Mouse (Mus musculus): ENCODE results near the gene Zfp446. TPM values are rescaled to one million over a fixed set of nuclear protein-coding genes. Genes with fewer than 3 reads are reported as not detected.
A peak's percentile ranks its signal among the peaks of the same experiment; 100 is the strongest.

The Zfp446 gene
- polyA plus RNA-seq, 1 experiment from 2014 or later = 7.8 TPM

GRCm38 (mm10) chr7:13010005-13010908 is 32.6 kb downstream of the Zfp446 start, which contains the start of gene Zbtb45:
TSS of gene Zbtb45 (minus strand) at chr7:13010034.
- H3K9me3 ChIP-seq = no peaks in the 10 kb centered on the region
- H3K4me2 ChIP-seq = peak within 1 kb of the TSS; percentile 66
- no peak for ATAC-seq (ENCODE audit: insufficient number of reproducible peaks, low FRiP score, low TSS enrichment, low read depth)
- WGBS = 15% methylated on average over 26 of the region's 26 CpGs
- H3K27me3 ChIP-seq = no peaks in the 10 kb centered on the region
- H3K4me1 ChIP-seq = peaks cover 33% of the 10 kb centered on the region
- peaks cover 29% of the 10 kb centered on the region for H3K36me3 ChIP-seq
- H3K9ac ChIP-seq = peak within 1 kb of the TSS; percentile 90
- H3K27ac ChIP-seq = peak within 1 kb of the TSS; percentile 98
- peak within 1 kb of the TSS; percentile 76 for H3K4me3 ChIP-seq

- Histone ChIP-seq H3K4me3 (no peak overlapping the region), H3K9ac (no peak overlapping the region), H3K4me1 (peaks cover 10% of the 10 kb centered on the region), H3K36me3 (no peaks in the 10 kb centered on the region), H3K27ac (no peak overlapping the region), H3K9me3 (no peaks in the 10 kb centered on the region), H3K27me3 (no peaks in the 10 kb centered on the region), H3K4me2 (no peak overlapping the region)
- WGBS = 59% methylated on average over 4 of the region's 4 CpGs
- ATAC-seq (ENCODE audit: insufficient number of reproducible peaks, low FRiP score, low TSS enrichment, low read depth) = no peak
Observed at GRCm38 (mm10) chr7:13013671-13014070, 36.0 kb downstream of the Zfp446 start.

GRCm38 (mm10) chr7:13014275-13014839 is 36.7 kb downstream of the Zfp446 start:
- 32% methylated on average over 6 of the region's 6 CpGs for WGBS
- Histone ChIP-seq H3K36me3 (no peaks in the 10 kb centered on the region), H3K27ac (no peak overlapping the region), H3K4me1 (peaks cover 7% of the 10 kb centered on the region), H3K4me3 (no peak overlapping the region), H3K27me3 (no peaks in the 10 kb centered on the region), H3K9ac (no peak overlapping the region), H3K9me3 (no peaks in the 10 kb centered on the region), H3K4me2 (no peak overlapping the region)
- no peak for ATAC-seq (ENCODE audit: insufficient number of reproducible peaks, low FRiP score, low TSS enrichment, low read depth)

- Histone ChIP-seq H3K36me3 (no peaks in the 10 kb centered on the region), H3K4me3 (no peak overlapping the region), H3K4me1 (peaks cover 6% of the 10 kb centered on the region), H3K9me3 (no peaks in the 10 kb centered on the region), H3K4me2 (no peak overlapping the region), H3K27ac (no peak overlapping the region), H3K9ac (no peak overlapping the region), H3K27me3 (no peaks in the 10 kb centered on the region)
- 85% methylated on average over 1 of the region's 1 CpGs for whole genome bisulfite sequencing
- no peak for ATAC-seq (ENCODE audit: insufficient number of reproducible peaks, low FRiP score, low TSS enrichment, low read depth)
Observed at GRCm38 (mm10) chr7:13015217-13015616, 37.6 kb downstream of the Zfp446 start.

- Histone ChIP-seq H3K36me3 (peaks cover 25% of the 10 kb centered on the region), H3K9ac (peak overlapping the region; percentile 44), H3K4me1 (peaks cover 29% of the 10 kb centered on the region), H3K4me2 (peak overlapping the region; percentile 89), H3K4me3 (peak overlapping the region; percentile 97), H3K27ac (peak overlapping the region; percentile 100), H3K27me3 (no peaks in the 10 kb centered on the region), H3K9me3 (no peaks in the 10 kb centered on the region)
- WGBS = 3% methylated on average over 31 of the region's 31 CpGs
- ATAC-seq (ENCODE audit: insufficient number of reproducible peaks, low FRiP score, low TSS enrichment, low read depth) = peak; percentile 63
Observed at GRCm38 (mm10) chr7:13022773-13023535, 45.3 kb downstream of the Zfp446 start.

- WGBS = under 1% methylated on average over 90 of the region's 95 CpGs
Observed at GRCm38 (mm10) chr7:13023928-13024731, 46.5 kb downstream of the Zfp446 start.

GRCm38 (mm10) chr7:13024805-13025204 is 47.2 kb downstream of the Zfp446 start:
- ATAC-seq (ENCODE audit: insufficient number of reproducible peaks, low FRiP score, low TSS enrichment, low read depth) = peak; percentile 56
- H3K4me1 ChIP-seq = peaks cover 29% of the 10 kb centered on the region
- H3K9me3 ChIP-seq = no peaks in the 10 kb centered on the region
- H3K4me3 ChIP-seq = peak overlapping the region; percentile 97
- peak overlapping the region; percentile 89 for H3K4me2 ChIP-seq
- H3K27ac ChIP-seq = peak overlapping the region; percentile 100
- under 1% methylated on average over 41 of the region's 44 CpGs for WGBS
- H3K9ac ChIP-seq = peak overlapping the region; percentile 95
- H3K27me3 ChIP-seq = no peaks in the 10 kb centered on the region
- H3K36me3 ChIP-seq = peaks cover 44% of the 10 kb centered on the region

More at GRCm38 (mm10) chr7:13023928-13024731, 46.5 kb downstream of the Zfp446 start:
- peak; percentile 91 for ATAC-seq (ENCODE audit: insufficient number of reproducible peaks, low FRiP score, low TSS enrichment, low read depth)
- Histone ChIP-seq H3K36me3 (peaks cover 37% of the 10 kb centered on the region), H3K4me3 (peak overlapping the region; percentile 97), H3K9me3 (no peaks in the 10 kb centered on the region), H3K4me1 (peaks cover 29% of the 10 kb centered on the region), H3K27ac (peak overlapping the region; percentile 100), H3K4me2 (peak overlapping the region; percentile 89), H3K27me3 (no peaks in the 10 kb centered on the region), H3K9ac (peak overlapping the region; percentile 95)

- H3K36me3 ChIP-seq = peaks cover 52% of the 10 kb centered on the region
- ATAC-seq (ENCODE audit: insufficient number of reproducible peaks, low FRiP score, low TSS enrichment, low read depth) = no peak
- no peaks in the 10 kb centered on the region for H3K9me3 ChIP-seq
- peak overlapping the region; percentile 97 for H3K4me3 ChIP-seq
- peak overlapping the region; percentile 100; the same call in 1 of the 2 replicates for H3K27ac ChIP-seq
- peak overlapping the region; percentile 89 for H3K4me2 ChIP-seq
- no peaks in the 10 kb centered on the region for H3K27me3 ChIP-seq
- H3K4me1 ChIP-seq = peaks cover 29% of the 10 kb centered on the region
- H3K9ac ChIP-seq = peak overlapping the region; percentile 95
- WGBS = 28% methylated on average over 4 of the region's 4 CpGs
Observed at GRCm38 (mm10) chr7:13025511-13026112, 48.0 kb downstream of the Zfp446 start.

- ATAC-seq (ENCODE audit: insufficient number of reproducible peaks, low FRiP score, low TSS enrichment, low read depth) = no peak
- H3K36me3 ChIP-seq = peaks cover 81% of the 10 kb centered on the region
- WGBS = 93% methylated on average over 4 of the region's 4 CpGs
- H3K9ac ChIP-seq = no peak overlapping the region
- H3K27me3 ChIP-seq = no peaks in the 10 kb centered on the region
- no peak overlapping the region for H3K4me3 ChIP-seq
- no peaks in the 10 kb centered on the region for H3K9me3 ChIP-seq
- no peak overlapping the region for H3K4me2 ChIP-seq
- H3K27ac ChIP-seq = no peak overlapping the region
- H3K4me1 ChIP-seq = peaks cover 33% of the 10 kb centered on the region
Observed at GRCm38 (mm10) chr7:13028986-13029385, 51.3 kb downstream of the Zfp446 start.

- ATAC-seq (ENCODE audit: insufficient number of reproducible peaks, low FRiP score, low TSS enrichment, low read depth) = no peak
- WGBS = 67% methylated on average over 5 of the region's 5 CpGs
- H3K4me1 ChIP-seq = peaks cover 37% of the 10 kb centered on the region
Observed at GRCm38 (mm10) chr7:13031069-13031468, 53.4 kb downstream of the Zfp446 start.

GRCm38 (mm10) chr7:13031983-13032382 is 54.3 kb downstream of the Zfp446 start:
- Histone ChIP-seq H3K4me3 (no peak overlapping the region), H3K9me3 (no peaks in the 10 kb centered on the region), H3K9ac (no peak overlapping the region), H3K4me2 (no peak overlapping the region), H3K4me1 (peaks cover 37% of the 10 kb centered on the region), H3K27me3 (no peaks in the 10 kb centered on the region), H3K27ac (no peak overlapping the region), H3K36me3 (peaks cover 83% of the 10 kb centered on the region)
- 82% methylated on average over 2 of the region's 2 CpGs for WGBS
- no peak for ATAC-seq (ENCODE audit: insufficient number of reproducible peaks, low FRiP score, low TSS enrichment, low read depth)

More at GRCm38 (mm10) chr7:13031069-13031468, 53.4 kb downstream of the Zfp446 start:
- Histone ChIP-seq H3K27me3 (no peaks in the 10 kb centered on the region), H3K36me3 (peaks cover 87% of the 10 kb centered on the region), H3K4me3 (no peak overlapping the region), H3K4me2 (no peak overlapping the region), H3K27ac (no peak overlapping the region), H3K9ac (no peak overlapping the region), H3K9me3 (no peaks in the 10 kb centered on the region)

Data from limb, embryonic 15.5 days (tissue).